Mouse (Mus musculus) intestine, embryonic 15.5 days (tissue): ENCODE data around the gene Camkmt. TPM values are rescaled to one million over a fixed set of nuclear protein-coding genes. Genes with fewer than 3 reads are reported as not detected.
A peak's percentile ranks its signal among the peaks of the same experiment; 100 is the strongest.

Experiments
- ATAC-seq: fragments of 200-750 bp; cut with Nextera tagmentation; 2 replicates; pipeline ENCODE4 v1.8.0; 2017; ENCODE audit warnings: moderate TSS enrichment, moderate library complexity
- H3K27ac ChIP-seq: fragments of 300-500 bp; sonication (generic); 2 replicates; pipeline ENCODE4 v1.5.1; 2015; ENCODE audit warnings: mild to moderate bottlenecking, inconsistent platforms
- H3K27me3 ChIP-seq: fragments of 300-500 bp; sonication (generic); replicated peaks from 2 replicates; pipeline ENCODE4 v1.6.1; 2015; ENCODE audit warnings: inconsistent platforms
- H3K36me3 ChIP-seq: fragments of 300-500 bp; sonication (generic); 2 replicates; pipeline ENCODE4 v1.6.1; 2015; ENCODE audit warnings: inconsistent platforms
- H3K4me1 ChIP-seq: fragments of 300-500 bp; sonication (generic); replicated peaks from 2 replicates; pipeline ENCODE4 v1.6.1; 2015; ENCODE audit warnings: inconsistent platforms
- H3K4me2 ChIP-seq: fragments of 300-500 bp; sonication (generic); replicated peaks from 2 replicates; pipeline ENCODE4 v1.6.1; 2015; ENCODE audit warnings: mild to moderate bottlenecking, inconsistent platforms
- H3K4me3 ChIP-seq: fragments of 300-500 bp; sonication (generic); replicated peaks from 2 replicates; pipeline ENCODE4 v1.5.1; 2015; ENCODE audit warnings: inconsistent platforms
- H3K9ac ChIP-seq: fragments of 300-500 bp; sonication (generic); 2 replicates; pipeline ENCODE4 v1.6.1; 2015; ENCODE audit warnings: inconsistent platforms
- H3K9me3 ChIP-seq: fragments of 300-500 bp; sonication (generic); 2 replicates; pipeline ENCODE4 v1.6.1; 2016; ENCODE audit warnings: inconsistent platforms
- whole genome bisulfite sequencing: fragments of 180-500 bp; shearing (Covaris S2); methylation state at CpG from one replicate; pipeline ENCODE4 v1.1.7; 2015; 5-methylcytosine and 5-hydroxymethylcytosine counted together
- polyA plus RNA-seq: library from polyadenylated mRNA; unstranded; fragments of >200 nt; fragmentation: Nextera tagmentation; extraction: Ambion mirVana; gene quantifications from 2 replicates; pipeline ENCODE4 v1.2.1, GENCODE M21; 2015

Gene Camkmt
- polyA plus RNA-seq, 1 experiment from 2014 or later, result 17.4 TPM

DNA sequence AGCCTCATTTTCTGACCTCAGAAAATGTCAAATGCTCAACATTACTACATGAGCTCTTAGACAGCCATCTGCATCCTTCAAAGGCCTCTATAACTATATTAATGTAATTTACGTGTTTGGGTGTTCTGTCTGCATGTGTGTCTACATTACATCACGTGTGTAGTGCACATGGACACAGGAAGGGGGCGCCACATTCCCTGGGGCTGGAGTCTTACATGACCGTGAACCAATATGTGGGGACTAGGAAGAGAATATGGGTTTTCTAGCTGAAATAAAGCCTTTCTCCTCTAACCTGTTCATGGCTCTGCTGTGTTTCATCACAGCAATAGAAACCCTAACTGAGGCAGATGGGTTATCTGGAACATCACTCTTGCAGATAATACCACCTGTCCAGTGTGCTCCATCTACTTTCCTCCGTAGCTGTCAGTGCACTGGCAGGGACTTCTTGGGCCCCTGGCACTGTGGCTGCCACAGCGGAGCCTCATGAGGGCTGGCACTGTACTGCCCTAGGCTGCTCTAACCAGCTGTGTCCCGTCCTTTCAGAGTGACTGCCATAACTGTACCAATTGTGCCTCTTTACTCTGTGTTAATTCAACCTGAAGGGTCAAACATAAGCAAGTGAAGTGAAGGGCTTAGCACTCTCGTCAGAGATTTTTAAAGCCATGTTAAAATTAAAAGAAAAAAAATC lies 19.1 kb upstream of the Camkmt start:
- 91% methylated on average over 8 of the region's 8 CpGs for whole genome bisulfite sequencing
- Histone ChIP-seq H3K27me3 (no peaks in the 10 kb centered on the region), H3K36me3 (peaks cover 9% of the 10 kb centered on the region; the same call in 1 of the 2 replicates), H3K4me1 (no peaks in the 10 kb centered on the region), H3K4me2 (no peak overlapping the region), H3K4me3 (no peak overlapping the region), H3K9me3 (no peaks in the 10 kb centered on the region), H3K9ac (no peak overlapping the region), H3K27ac (no peak overlapping the region)
- ATAC-seq, result no peak

DNA sequence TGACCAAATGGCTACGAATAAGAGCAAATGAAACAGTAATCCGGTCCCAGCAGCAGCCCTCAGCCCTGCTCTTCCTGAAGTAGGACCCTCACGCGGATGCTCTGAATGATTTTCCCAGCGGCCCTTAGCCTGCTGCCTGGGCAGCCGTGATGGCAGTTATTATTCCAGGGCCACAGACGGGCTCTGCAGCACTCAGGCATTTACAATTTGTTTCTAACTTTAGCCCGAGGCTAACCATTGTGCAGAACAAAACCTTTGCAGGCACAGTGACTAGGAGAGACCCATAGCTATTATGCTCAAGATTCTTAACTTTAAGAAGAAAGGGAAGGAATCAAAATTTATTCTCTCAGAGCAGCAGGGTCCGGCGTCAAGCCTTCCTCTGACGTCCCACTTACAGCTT lies 18.0 kb upstream of the Camkmt start:
- Histone ChIP-seq H3K4me2 (no peak overlapping the region), H3K4me3 (no peak overlapping the region), H3K9ac (no peak overlapping the region), H3K27ac (no peak overlapping the region), H3K4me1 (no peaks in the 10 kb centered on the region), H3K36me3 (peaks cover 12% of the 10 kb centered on the region; the same call in 1 of the 2 replicates), H3K9me3 (no peaks in the 10 kb centered on the region), H3K27me3 (no peaks in the 10 kb centered on the region)
- ATAC-seq, result no peak
- WGBS, result 75% methylated on average over 11 of the region's 11 CpGs

- Histone ChIP-seq H3K9me3 (no peaks in the 10 kb centered on the region), H3K9ac (no peak overlapping the region), H3K27me3 (no peaks in the 10 kb centered on the region), H3K36me3 (peaks cover 14% of the 10 kb centered on the region; the same call in 1 of the 2 replicates), H3K4me3 (no peak overlapping the region), H3K4me2 (no peak overlapping the region), H3K4me1 (no peaks in the 10 kb centered on the region), H3K27ac (no peak overlapping the region)
- WGBS, result 51% methylated on average over 7 of the region's 7 CpGs
- ATAC-seq, result no peak; the same call in 1 of the 2 replicates
These were observed 17.1 kb upstream of the Camkmt start for GRCm38 (mm10) chr17:85073214-85073613.

GRCm38 (mm10) chr17:85074083-85074482 lies 16.3 kb upstream of the Camkmt start:
- Histone ChIP-seq H3K4me1 (no peaks in the 10 kb centered on the region), H3K27me3 (no peaks in the 10 kb centered on the region), H3K9me3 (no peaks in the 10 kb centered on the region), H3K4me3 (no peak overlapping the region), H3K27ac (no peak overlapping the region), H3K36me3 (peaks cover 22% of the 10 kb centered on the region; the same call in 1 of the 2 replicates), H3K4me2 (no peak overlapping the region), H3K9ac (no peak overlapping the region)
- WGBS, result 96% methylated on average over 4 of the region's 4 CpGs
- no peak for ATAC-seq

GRCm38 (mm10) chr17:85079276-85079675 lies 11.1 kb upstream of the Camkmt start:
- H3K9me3 ChIP-seq, result no peaks in the 10 kb centered on the region
- H3K9ac ChIP-seq, result no peak overlapping the region
- no peaks in the 10 kb centered on the region for H3K27me3 ChIP-seq
- H3K4me1 ChIP-seq, result no peaks in the 10 kb centered on the region
- WGBS, result 90% methylated on average over 3 of the region's 3 CpGs
- ATAC-seq, result no peak
- no peak overlapping the region for H3K27ac ChIP-seq
- no peak overlapping the region for H3K4me3 ChIP-seq
- H3K4me2 ChIP-seq, result no peak overlapping the region
- H3K36me3 ChIP-seq, result peaks cover 12% of the 10 kb centered on the region; the same call in 1 of the 2 replicates

- Histone ChIP-seq H3K36me3 (peaks cover 12% of the 10 kb centered on the region; the same call in 1 of the 2 replicates), H3K4me3 (no peak overlapping the region), H3K27ac (no peak overlapping the region), H3K4me1 (no peaks in the 10 kb centered on the region), H3K9me3 (no peaks in the 10 kb centered on the region), H3K9ac (no peak overlapping the region), H3K27me3 (no peaks in the 10 kb centered on the region), H3K4me2 (no peak overlapping the region)
- 94% methylated on average over 11 of the region's 11 CpGs for WGBS
- ATAC-seq, result no peak
These were observed 9.6 kb upstream of the Camkmt start for GRCm38 (mm10) chr17:85080781-85081180.

DNA sequence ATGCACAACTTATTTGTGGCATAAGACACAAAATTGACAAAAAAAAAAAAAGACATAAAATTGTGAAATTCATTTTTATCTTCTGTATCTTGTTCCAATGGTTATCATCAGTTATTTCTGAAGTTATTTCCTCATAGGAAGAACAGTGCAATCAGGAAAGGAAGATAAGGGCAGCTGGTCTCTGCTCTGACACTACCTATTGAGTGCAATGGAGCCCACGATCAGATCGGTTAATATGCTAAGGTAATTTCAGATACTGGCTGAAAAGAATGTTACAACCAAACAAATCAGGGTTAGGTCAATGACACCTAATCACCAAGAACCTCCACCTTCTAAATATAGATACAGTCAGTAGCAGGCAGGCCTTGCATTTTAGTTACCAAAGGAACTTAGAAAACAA lies 5.0 kb upstream of the Camkmt start:
- no peak overlapping the region for H3K27ac ChIP-seq
- H3K4me2 ChIP-seq, result no peak overlapping the region
- H3K4me3 ChIP-seq, result no peak overlapping the region
- no peaks in the 10 kb centered on the region for H3K9me3 ChIP-seq
- peaks cover 4% of the 10 kb centered on the region; the same call in 1 of the 2 replicates for H3K4me1 ChIP-seq
- H3K27me3 ChIP-seq, result no peaks in the 10 kb centered on the region
- 63% methylated on average over 2 of the region's 2 CpGs for WGBS
- H3K36me3 ChIP-seq, result no peaks in the 10 kb centered on the region
- no peak for ATAC-seq
- no peak overlapping the region for H3K9ac ChIP-seq

DNA sequence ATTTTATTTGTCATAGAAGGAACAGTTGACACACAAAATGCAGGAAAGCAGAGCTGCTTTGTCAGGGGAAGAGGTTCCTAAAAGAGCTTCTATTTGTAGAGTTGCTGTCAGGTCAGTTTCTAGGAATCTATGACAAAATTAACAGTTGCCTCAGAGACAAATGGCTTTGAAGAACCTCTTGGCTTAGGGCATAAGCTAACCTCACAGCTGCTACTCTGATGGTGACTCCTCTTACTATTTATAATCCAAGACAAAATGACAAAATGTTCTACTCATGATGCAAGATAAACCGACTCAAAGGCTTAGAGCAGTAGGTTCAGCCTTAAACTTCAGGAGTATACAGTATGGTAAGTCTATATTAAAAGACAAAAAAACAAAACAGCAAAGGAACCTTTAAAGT lies 3.9 kb upstream of the Camkmt start:
- ATAC-seq, result no peak
- WGBS, result 89% methylated on average over 1 of the region's 1 CpGs
- Histone ChIP-seq H3K9me3 (no peaks in the 10 kb centered on the region), H3K4me1 (peaks cover 4% of the 10 kb centered on the region; the same call in 1 of the 2 replicates), H3K36me3 (no peaks in the 10 kb centered on the region), H3K27me3 (no peaks in the 10 kb centered on the region), H3K4me3 (no peak overlapping the region), H3K27ac (no peak overlapping the region), H3K9ac (no peak overlapping the region), H3K4me2 (no peak overlapping the region)

DNA sequence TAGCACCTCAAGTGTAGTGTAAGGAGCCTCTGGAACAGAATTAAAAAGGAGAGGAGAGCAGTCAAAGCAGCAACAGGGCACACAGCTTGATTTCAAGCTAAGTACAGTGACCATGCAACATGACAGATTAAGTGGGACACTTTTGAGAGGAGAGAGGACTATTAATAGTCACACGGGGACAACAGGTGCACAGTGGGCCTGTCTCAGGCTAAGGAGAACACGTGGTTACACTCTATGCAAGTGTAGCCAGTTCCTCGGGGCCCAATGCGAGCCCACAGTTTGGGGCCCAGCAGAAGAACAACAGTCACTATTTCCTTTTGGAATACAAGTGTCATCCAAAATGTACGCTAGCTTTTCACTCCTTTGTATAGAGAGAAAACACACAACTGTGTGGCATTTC lies 2.8 kb upstream of the Camkmt start:
- no peaks in the 10 kb centered on the region for H3K36me3 ChIP-seq
- 87% methylated on average over 5 of the region's 5 CpGs for WGBS
- no peak overlapping the region for H3K4me3 ChIP-seq
- no peaks in the 10 kb centered on the region for H3K9me3 ChIP-seq
- no peak overlapping the region for H3K4me2 ChIP-seq
- no peak for ATAC-seq
- no peak overlapping the region for H3K27ac ChIP-seq
- H3K27me3 ChIP-seq, result no peaks in the 10 kb centered on the region
- H3K9ac ChIP-seq, result no peak overlapping the region
- H3K4me1 ChIP-seq, result peaks cover 4% of the 10 kb centered on the region; the same call in 1 of the 2 replicates

- peaks cover 4% of the 10 kb centered on the region; the same call in 1 of the 2 replicates for H3K4me1 ChIP-seq
- H3K9ac ChIP-seq, result no peak overlapping the region
- H3K4me2 ChIP-seq, result no peak overlapping the region
- no peaks in the 10 kb centered on the region for H3K27me3 ChIP-seq
- no peaks in the 10 kb centered on the region for H3K36me3 ChIP-seq
- no peak for ATAC-seq
- no peak overlapping the region for H3K27ac ChIP-seq
- H3K9me3 ChIP-seq, result no peaks in the 10 kb centered on the region
- WGBS, result 88% methylated on average over 11 of the region's 11 CpGs
- no peak overlapping the region for H3K4me3 ChIP-seq
These were observed 2.0 kb upstream of the Camkmt start for GRCm38 (mm10) chr17:85088401-85088800.

- Histone ChIP-seq H3K9ac (no peak overlapping the region), H3K27me3 (no peaks in the 10 kb centered on the region), H3K4me3 (peak overlapping the region; percentile 98), H3K4me2 (peak overlapping the region; percentile 69), H3K36me3 (no peaks in the 10 kb centered on the region), H3K27ac (no peak overlapping the region), H3K9me3 (no peaks in the 10 kb centered on the region), H3K4me1 (peaks cover 4% of the 10 kb centered on the region; the same call in 1 of the 2 replicates)
- no peak for ATAC-seq
- WGBS, result 47% methylated on average over 6 of the region's 6 CpGs
These were observed 1.3 kb upstream of the Camkmt start for GRCm38 (mm10) chr17:85089011-85089410.

DNA sequence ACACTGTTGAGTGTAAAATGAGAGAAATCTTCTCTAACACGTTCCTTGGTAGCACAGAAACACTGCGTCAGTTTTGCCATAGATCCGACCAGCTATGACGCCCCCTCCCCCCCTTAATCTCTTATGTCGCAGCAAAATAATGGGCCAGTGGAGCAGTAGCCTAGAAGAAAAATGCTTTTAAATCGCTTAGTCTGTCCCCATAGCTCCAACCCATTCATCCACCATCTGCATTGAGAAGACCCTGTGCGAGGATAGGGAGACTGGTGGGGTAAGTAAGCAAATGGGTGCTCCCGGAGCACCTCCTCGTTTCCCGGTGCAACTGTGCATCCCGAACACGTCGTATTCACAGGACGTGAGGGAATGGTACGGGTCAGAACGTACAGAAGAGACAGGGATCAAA lies 731 bp upstream of the Camkmt start:
- under 1% methylated on average over 16 of the region's 16 CpGs for WGBS
- Histone ChIP-seq H3K36me3 (no peaks in the 10 kb centered on the region), H3K9me3 (no peaks in the 10 kb centered on the region), H3K4me2 (peak overlapping the region; percentile 69), H3K27ac (peak overlapping the region; percentile 75), H3K27me3 (no peaks in the 10 kb centered on the region), H3K9ac (peak overlapping the region; percentile 61), H3K4me3 (peak overlapping the region; percentile 98), H3K4me1 (peaks cover 4% of the 10 kb centered on the region; the same call in 1 of the 2 replicates)
- peak; percentile 5 for ATAC-seq

DNA sequence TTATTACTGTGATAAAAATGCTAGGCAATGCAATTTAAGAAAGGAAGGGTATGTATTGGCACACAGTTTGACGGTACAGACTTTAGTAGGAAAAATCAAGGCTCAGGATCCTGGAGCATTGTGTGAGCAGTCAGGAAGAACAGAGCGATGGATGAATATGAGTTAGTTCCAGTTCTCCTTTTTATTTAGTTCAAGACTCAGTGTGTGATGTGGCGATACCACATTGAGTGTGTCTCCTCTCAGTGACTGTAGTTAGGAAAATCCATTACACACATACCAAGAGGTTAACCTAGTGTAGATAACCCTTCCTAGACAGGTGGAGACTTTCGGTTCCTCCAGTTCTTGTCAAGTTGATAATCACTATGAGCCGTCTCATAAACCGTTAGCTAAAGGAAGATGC lies 1.4 kb downstream of the Camkmt start:
- Histone ChIP-seq H3K4me3 (no peak overlapping the region), H3K4me1 (peaks cover 4% of the 10 kb centered on the region; the same call in 1 of the 2 replicates), H3K4me2 (peak overlapping the region; percentile 69), H3K9ac (no peak overlapping the region), H3K27ac (no peak overlapping the region), H3K9me3 (no peaks in the 10 kb centered on the region), H3K27me3 (no peaks in the 10 kb centered on the region), H3K36me3 (no peaks in the 10 kb centered on the region)
- WGBS, result 91% methylated on average over 6 of the region's 6 CpGs
- ATAC-seq, result no peak
